Mouse (Mus musculus) MEL (cell line): ENCODE measurements around the gene Fam214a. TPM values are rescaled to one million over a fixed set of nuclear protein-coding genes. Genes with fewer than 3 reads are reported as not detected.

Experiments
- DNase-seq: peaks from one replicate; pipeline ENCODE4 v3.0.0; 2011; ENCODE audit warnings: low read depth, low spot score
- H3K27ac ChIP-seq: 2 replicates; pipeline ENCODE4 v1.5.1; 2012; ENCODE audit warnings: low read depth, mild to moderate bottlenecking, control low read depth, low read length, moderate library complexity; ENCODE audit not compliant: control insufficient read depth
- H3K27me3 ChIP-seq, 2 experiments: fragments of 150-350 bp in 1 of 2; sonication (generic) in 1 of 2; 2 replicates each; pipeline ENCODE4 v1.6.1; 2012; ENCODE audit warnings: low read length in 2 of 2, mild to moderate bottlenecking in 2 of 2, improper control_type of control experiment in 1 of 2, moderate library complexity in 1 of 2; ENCODE audit not compliant: insufficient read depth in 2 of 2, control insufficient read depth in 1 of 2
- H3K36me3 ChIP-seq, 2 experiments: 2 replicates each; pipeline ENCODE4 v1.6.1; 2012 to 2014; ENCODE audit warnings: low read length in 2 of 2, improper control_type of control experiment in 1 of 2, inconsistent platforms in 1 of 2, mild to moderate bottlenecking in 1 of 2; ENCODE audit not compliant: insufficient read depth in 2 of 2, control insufficient read depth in 1 of 2
- H3K4me1 ChIP-seq, 2 experiments: fragments of 150-350 bp in 1 of 2; sonication (generic) in 1 of 2; 2 replicates each; pipeline ENCODE4 v1.6.1; 2012; ENCODE audit warnings: low read length in 2 of 2, improper control_type of control experiment in 1 of 2, mild to moderate bottlenecking in 1 of 2; ENCODE audit not compliant: insufficient read depth in 2 of 2, control insufficient read depth in 1 of 2
- H3K4me3 ChIP-seq, 2 experiments: fragments of 150-350 bp in 1 of 2; sonication (generic) in 1 of 2; 2 replicates each; pipeline ENCODE4 v1.5.1; 2012; ENCODE audit warnings: low read depth in 2 of 2, low read length in 2 of 2, mild to moderate bottlenecking in 2 of 2, moderate library complexity in 2 of 2, control low read depth in 1 of 2, improper control_type of control experiment in 1 of 2; ENCODE audit not compliant: control insufficient read depth in 1 of 2, insufficient read depth in 1 of 2
- H3K79me2 ChIP-seq: 2 replicates; pipeline ENCODE4 v1.6.1; 2012; ENCODE audit warnings: mild to moderate bottlenecking, low read length, moderate library complexity; ENCODE audit not compliant: control insufficient read depth, poor library complexity, insufficient read depth
- H3K9ac ChIP-seq: 2 replicates; pipeline ENCODE4 v1.6.1; 2012; ENCODE audit warnings: low read depth, mild to moderate bottlenecking, control low read depth, low read length, moderate library complexity; ENCODE audit not compliant: control insufficient read depth, poor library complexity, severe bottlenecking
- H3K9me3 ChIP-seq: fragments of 150-350 bp; sonication (generic); replicated peaks from 2 replicates; pipeline ENCODE4 v1.6.1; 2012; ENCODE audit warnings: mild to moderate bottlenecking, low read length, improper control_type of control experiment, moderate library complexity; ENCODE audit not compliant: insufficient read depth
- CTCF ChIP-seq, 3 experiments: IDR thresholded peaks in 2 of 3; conservative IDR thresholded peaks in 1 of 3; 2 replicates each; pipeline ENCODE4 v1.5.1; 2011 to 2012; ENCODE audit warnings: low read length in 3 of 3, low read depth in 2 of 3, mild to moderate bottlenecking in 2 of 3, improper control_type of control experiment in 1 of 3, inconsistent platforms in 1 of 3, mixed read lengths in 1 of 3, moderate library complexity in 1 of 3; ENCODE audit not compliant: control insufficient read depth in 1 of 3, insufficient read depth in 1 of 3, poor library complexity in 1 of 3, severe bottlenecking in 1 of 3
- E2F4 ChIP-seq: IDR thresholded peaks from 2 replicates; pipeline ENCODE4 v1.6.1; 2011; ENCODE audit warnings: low read depth, low read length, improper control_type of control experiment, borderline replicate concordance
- ELF1 ChIP-seq: IDR thresholded peaks from 2 replicates; pipeline ENCODE4 v1.6.1; 2014; ENCODE audit warnings: low read depth, mild to moderate bottlenecking, inconsistent platforms, low read length, improper control_type of control experiment, moderate library complexity
- EP300 ChIP-seq, 2 experiments: IDR thresholded peaks; 2 replicates each; pipeline ENCODE4 v1.6.1; 2011; ENCODE audit warnings: improper control_type of control experiment in 2 of 2, low read length in 2 of 2, low read depth in 1 of 2, mild to moderate bottlenecking in 1 of 2
- GABPA ChIP-seq: IDR thresholded peaks from 2 replicates; pipeline ENCODE4 v1.6.1; 2012; ENCODE audit warnings: low read depth, mild to moderate bottlenecking, inconsistent platforms, low read length, improper control_type of control experiment, moderate library complexity
- HCFC1 ChIP-seq: IDR thresholded peaks from 2 replicates; pipeline ENCODE4 v1.6.1; 2012; ENCODE audit warnings: low read depth, mild to moderate bottlenecking, inconsistent platforms, low read length, improper control_type of control experiment, moderate library complexity
- JUND ChIP-seq: IDR thresholded peaks from 2 replicates; pipeline ENCODE4 v1.6.1; 2011; ENCODE audit warnings: low read depth, mild to moderate bottlenecking, improper control_type of control experiment, low read length
- KAT2A ChIP-seq: conservative IDR thresholded peaks from 2 replicates; pipeline ENCODE4 v1.6.1; 2012; ENCODE audit warnings: low read depth, low read length, improper control_type of control experiment, inconsistent platforms
- MAFK ChIP-seq: IDR thresholded peaks from 2 replicates; pipeline ENCODE4 v1.6.1; 2011; ENCODE audit warnings: low read depth, mild to moderate bottlenecking, low read length, improper control_type of control experiment, borderline replicate concordance
- MAX ChIP-seq: IDR thresholded peaks from 2 replicates; pipeline ENCODE4 v1.6.1; 2011; ENCODE audit warnings: low read length, improper control_type of control experiment
- MEF2A ChIP-seq: IDR thresholded peaks from 2 replicates; pipeline ENCODE4 v1.6.1; 2014; ENCODE audit warnings: low read depth, mild to moderate bottlenecking, inconsistent platforms, low read length, improper control_type of control experiment; ENCODE audit not compliant: poor library complexity, insufficient replicate concordance, severe bottlenecking; ENCODE audit errors: extremely low read depth
- MXI1 ChIP-seq: IDR thresholded peaks from 2 replicates; pipeline ENCODE4 v1.6.1; 2011; ENCODE audit warnings: mild to moderate bottlenecking, low read depth, low read length, improper control_type of control experiment
- MYC ChIP-seq: IDR thresholded peaks from 2 replicates; pipeline ENCODE4 v1.6.1; 2011; ENCODE audit warnings: low read depth, mild to moderate bottlenecking, low read length, improper control_type of control experiment, moderate library complexity
- NRF1 ChIP-seq: IDR thresholded peaks from 2 replicates; pipeline ENCODE4 v1.6.1; 2014; ENCODE audit warnings: low read depth, mild to moderate bottlenecking, inconsistent platforms, low read length, improper control_type of control experiment, moderate library complexity; ENCODE audit not compliant: poor library complexity, insufficient read depth, severe bottlenecking
- POLR2A ChIP-seq, 2 experiments: IDR thresholded peaks; 2 replicates each; pipeline ENCODE4 v1.6.1; 2011 to 2012; ENCODE audit warnings: low read length in 2 of 2, mild to moderate bottlenecking in 2 of 2, control low read depth in 1 of 2, improper control_type of control experiment in 1 of 2, low read depth in 1 of 2, moderate library complexity in 1 of 2; ENCODE audit not compliant: control insufficient read depth in 1 of 2, insufficient read depth in 1 of 2, poor library complexity in 1 of 2
- POLR2AphosphoS2 ChIP-seq: IDR thresholded peaks from 2 replicates; pipeline ENCODE4 v1.6.1; 2011; ENCODE audit warnings: low read length, improper control_type of control experiment
- RAD21 ChIP-seq: IDR thresholded peaks from 2 replicates; pipeline ENCODE4 v1.6.1; 2011; ENCODE audit warnings: mild to moderate bottlenecking, low read depth, low read length, improper control_type of control experiment
- RCOR1 ChIP-seq: IDR thresholded peaks from 2 replicates; pipeline ENCODE4 v1.6.1; 2012; ENCODE audit warnings: low read depth, mild to moderate bottlenecking, inconsistent platforms, low read length, improper control_type of control experiment
- SIN3A ChIP-seq: IDR thresholded peaks from 2 replicates; pipeline ENCODE4 v1.6.1; 2012; ENCODE audit warnings: low read length, improper control_type of control experiment, inconsistent platforms
- SMC3 ChIP-seq: IDR thresholded peaks from 2 replicates; pipeline ENCODE4 v1.6.1; 2011; ENCODE audit warnings: low read depth, low read length, improper control_type of control experiment
- TCF12 ChIP-seq: IDR thresholded peaks from 2 replicates; pipeline ENCODE4 v1.6.1; 2014; ENCODE audit warnings: low read depth, mild to moderate bottlenecking, inconsistent platforms, low read length, improper control_type of control experiment, moderate library complexity
- UBTF ChIP-seq: IDR thresholded peaks from 2 replicates; pipeline ENCODE4 v1.6.1; 2012; ENCODE audit warnings: low read depth, mild to moderate bottlenecking, inconsistent platforms, low read length, improper control_type of control experiment, moderate library complexity, borderline replicate concordance; ENCODE audit not compliant: insufficient read depth
- USF2 ChIP-seq, 2 experiments: IDR thresholded peaks; 2 replicates each; pipeline ENCODE4 v1.6.1; 2011 to 2012; ENCODE audit warnings: improper control_type of control experiment in 2 of 2, low read length in 2 of 2, borderline replicate concordance in 1 of 2, inconsistent platforms in 1 of 2, low read depth in 1 of 2, mild to moderate bottlenecking in 1 of 2; ENCODE audit not compliant: insufficient read depth in 1 of 2
- ZC3H11A ChIP-seq: IDR thresholded peaks from 2 replicates; pipeline ENCODE4 v1.6.1; 2012; ENCODE audit warnings: low read depth, mild to moderate bottlenecking, inconsistent platforms, low read length, improper control_type of control experiment
- ZKSCAN1 ChIP-seq: IDR thresholded peaks from 2 replicates; pipeline ENCODE4 v1.6.1; 2012; ENCODE audit warnings: low read depth, mild to moderate bottlenecking, inconsistent platforms, low read length, improper control_type of control experiment, moderate library complexity
- ZNF384 ChIP-seq: IDR thresholded peaks from 2 replicates; pipeline ENCODE4 v1.6.1; 2012; ENCODE audit warnings: low read depth, mild to moderate bottlenecking, inconsistent platforms, low read length, improper control_type of control experiment
- polyA plus RNA-seq, 2 experiments: library from polyadenylated mRNA; stranded (reverse) in 1 of 2; unstranded in 1 of 2; fragments of >175 nt in 1 of 2; fragments of >200 nt in 1 of 2; gene quantifications; 2 replicates each; pipeline versions ENCODE4 v1.2.1 to v1.2.4; 2012; ENCODE audit warnings: low replicate concordance in 2 of 2, low read depth in 1 of 2; ENCODE audit not compliant: insufficient read length in 2 of 2, insufficient read depth in 1 of 2, missing spikeins in 1 of 2
- total RNA-seq: library from RNA; depleted of rRNA; stranded (reverse); fragments of 300-350 nt; gene quantifications from 2 replicates; pipeline ENCODE4 v1.2.3, GENCODE M21; 2012

Gene Fam214a
- total and polyA plus RNA-seq, 3 experiments = 2.3 to 3.9 TPM; not detected in 1

DNA sequence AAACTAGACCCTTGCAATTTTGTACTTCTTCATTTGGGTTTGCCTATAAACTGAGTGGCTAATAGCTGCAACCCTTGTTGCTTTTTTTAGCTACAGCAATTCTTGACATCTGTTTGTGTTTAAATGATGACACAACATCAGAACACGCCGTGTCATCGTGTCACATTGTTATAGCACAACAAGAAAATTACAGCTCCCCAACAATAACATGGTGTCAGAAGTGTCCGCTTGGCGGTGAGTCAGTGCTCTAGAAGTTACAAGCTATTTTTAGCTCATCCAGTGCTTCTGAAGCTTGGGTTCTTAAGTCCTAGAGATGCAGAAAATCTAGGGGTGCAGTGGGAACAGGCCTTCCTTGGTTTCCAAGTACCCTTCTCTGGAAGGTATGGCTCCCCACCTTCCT is 578 bp upstream of the Fam214a start:
- Histone ChIP-seq H3K27ac (no peak overlapping the region), H3K4me1 (peaks cover 0 to 4% of the 10 kb centered on the region in 2 experiments; a peak in 1 of 4 replicates), H3K27me3 (no peaks in the 10 kb centered on the region), H3K9me3 (no peaks in the 10 kb centered on the region)
- TF ChIP-seq MEF2A (no peak), TCF12 (no peak), E2F4 (no peak), RCOR1 (no peak), NRF1 (no peak), SMC3 (no peak), ZNF384 (no peak), EP300 (IDR thresholded peaks at IDR 0.05; ENCODE audit: low read depth in 1 of 2, low read length in 2 of 2) (no peak), MYC (no peak), RAD21 (no peak), USF2 (IDR thresholded peaks at IDR 0.05; ENCODE audit: borderline replicate concordance in 1 of 2, insufficient read depth in 1 of 2, low read depth in 1 of 2, low read length in 2 of 2) (no peak)
- TF ChIP-seq, all 39 proteins: peak for 0
- Histone ChIP-seq H3K79me2 (no peaks in the 10 kb centered on the region; the same call in 1 of the 2 replicates), H3K36me3 (peaks cover 0 to 5% of the 10 kb centered on the region in 2 experiments; a peak in 2 of 4 replicates), H3K9ac (no peak overlapping the region; the same call in 1 of the 2 replicates), H3K4me3 (peak overlapping the region in 1 of 2 experiments; percentile 84; a peak in 2 of 4 replicates)
- peak; percentile 30 for DNase-seq

DNA sequence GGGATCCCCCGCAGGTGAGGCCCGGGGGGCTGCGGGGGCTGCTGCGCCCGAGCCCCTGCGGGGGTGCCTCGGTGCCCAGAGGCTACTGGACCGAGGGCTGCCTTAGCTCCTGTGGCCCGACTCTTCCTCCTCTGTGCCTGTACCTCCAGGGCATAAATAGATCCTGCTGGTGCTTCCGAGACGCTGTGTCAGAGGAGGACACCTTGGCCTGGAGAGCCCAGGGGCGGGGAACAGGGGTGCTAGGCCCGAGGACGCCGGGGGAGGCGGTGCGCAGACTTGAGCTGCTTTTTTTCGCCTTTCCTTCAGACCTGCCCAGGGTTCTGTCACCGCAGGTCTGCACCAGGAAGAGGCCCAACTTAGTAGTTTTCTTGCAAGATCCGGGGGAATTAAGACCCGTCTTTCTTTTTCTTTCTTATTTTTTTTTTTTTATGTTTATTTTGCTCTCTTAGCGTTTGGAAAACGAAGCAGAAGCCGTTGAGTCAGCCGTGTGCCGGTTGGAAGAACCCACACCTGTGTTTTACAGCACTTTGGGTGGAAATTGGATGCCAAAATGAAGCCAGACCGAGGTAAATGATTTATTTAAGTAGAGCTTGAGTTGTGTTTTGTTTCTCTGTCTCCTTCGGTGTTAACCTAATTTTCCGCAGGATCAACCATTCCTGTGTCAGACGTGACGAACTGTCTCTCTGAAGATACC is 728 bp downstream of the Fam214a start:
- peak; percentile 81 for DNase-seq
- Histone ChIP-seq H3K9ac (peak overlapping the region; percentile 81), H3K9me3 (no peaks in the 10 kb centered on the region), H3K27ac (peak overlapping the region; percentile 59), H3K4me3 (peak overlapping the region; percentile 84 to 99), H3K36me3 (peaks cover 0 to 5% of the 10 kb centered on the region in 2 experiments; a peak in 2 of 4 replicates), H3K27me3 (no peaks in the 10 kb centered on the region), H3K79me2 (no peaks in the 10 kb centered on the region; the same call in 1 of the 2 replicates), H3K4me1 (peaks cover 0 to 4% of the 10 kb centered on the region in 2 experiments; a peak in 1 of 4 replicates)
- TF ChIP-seq MAX = no peak
- TF ChIP-seq E2F4 = no peak
- no peak for TF ChIP-seq USF2 (IDR thresholded peaks at IDR 0.05; ENCODE audit: borderline replicate concordance in 1 of 2, insufficient read depth in 1 of 2, low read depth in 1 of 2, low read length in 2 of 2)
- no peak; a peak in 1 of 4 replicates for TF ChIP-seq POLR2A (IDR thresholded peaks at IDR 0.05; ENCODE audit: control insufficient read depth in 1 of 2, insufficient read depth in 1 of 2, low read depth in 1 of 2, low read length in 2 of 2, poor library complexity in 1 of 2)
- no peak for TF ChIP-seq CTCF (IDR thresholded peaks at IDR 0.05 in 2 of 3, conservative IDR thresholded peaks at IDR 0.05 in 1 of 3; ENCODE audit: control insufficient read depth in 1 of 3, insufficient read depth in 1 of 3, low read depth in 2 of 3, low read length in 3 of 3, poor library complexity in 1 of 3, severe bottlenecking in 1 of 3)
- TF ChIP-seq RAD21 = no peak
- 0 out of 2 replicates have a peak, but pooled peaks have one; percentile 36 for TF ChIP-seq ZNF384
- TF ChIP-seq EP300 (IDR thresholded peaks at IDR 0.05; ENCODE audit: low read depth in 1 of 2, low read length in 2 of 2) = no peak
- no peak for TF ChIP-seq POLR2AphosphoS2
- peak; percentile 39; the same call in 1 of the 2 replicates for TF ChIP-seq SIN3A
- no peak for TF ChIP-seq TCF12
- TF ChIP-seq ZKSCAN1 = no peak
- peak; percentile 34; the same call in 1 of the 2 replicates for TF ChIP-seq ELF1
- TF ChIP-seq GABPA = no peak
- TF ChIP-seq NRF1 = no peak
- no peak for TF ChIP-seq SMC3
- TF ChIP-seq MAFK = no peak
- TF ChIP-seq ZC3H11A = no peak
- TF ChIP-seq MXI1 = no peak; the same call in 1 of the 2 replicates
- TF ChIP-seq HCFC1 = no peak
- no peak for TF ChIP-seq MEF2A
- TF ChIP-seq UBTF = 0 out of 2 replicates have a peak, but pooled peaks have one; percentile 81
- TF ChIP-seq KAT2A = no peak
- TF ChIP-seq JUND = no peak
